Mouse (Mus musculus) stomach, postnatal 0 days (tissue): ENCODE measurements at regions not wholly inside any gene's neighbourhood (a gene's known extent, or its start where the extent isn't known, plus 50 kb on each side); places are given as distances from the start of the nearest gene placed in this dataset.

Source experiments
- CTCF ChIP-seq: IDR thresholded peaks from 2 replicates; pipeline ENCODE4 v1.5.1; 2016; ENCODE audit warnings: antibody characterized with exemption, low read depth, mild to moderate bottlenecking, moderate library complexity
- EP300 ChIP-seq: optimal IDR thresholded peaks from 2 replicates; pipeline ENCODE3; 2016; ENCODE audit warnings: antibody characterized with exemption

DNA sequence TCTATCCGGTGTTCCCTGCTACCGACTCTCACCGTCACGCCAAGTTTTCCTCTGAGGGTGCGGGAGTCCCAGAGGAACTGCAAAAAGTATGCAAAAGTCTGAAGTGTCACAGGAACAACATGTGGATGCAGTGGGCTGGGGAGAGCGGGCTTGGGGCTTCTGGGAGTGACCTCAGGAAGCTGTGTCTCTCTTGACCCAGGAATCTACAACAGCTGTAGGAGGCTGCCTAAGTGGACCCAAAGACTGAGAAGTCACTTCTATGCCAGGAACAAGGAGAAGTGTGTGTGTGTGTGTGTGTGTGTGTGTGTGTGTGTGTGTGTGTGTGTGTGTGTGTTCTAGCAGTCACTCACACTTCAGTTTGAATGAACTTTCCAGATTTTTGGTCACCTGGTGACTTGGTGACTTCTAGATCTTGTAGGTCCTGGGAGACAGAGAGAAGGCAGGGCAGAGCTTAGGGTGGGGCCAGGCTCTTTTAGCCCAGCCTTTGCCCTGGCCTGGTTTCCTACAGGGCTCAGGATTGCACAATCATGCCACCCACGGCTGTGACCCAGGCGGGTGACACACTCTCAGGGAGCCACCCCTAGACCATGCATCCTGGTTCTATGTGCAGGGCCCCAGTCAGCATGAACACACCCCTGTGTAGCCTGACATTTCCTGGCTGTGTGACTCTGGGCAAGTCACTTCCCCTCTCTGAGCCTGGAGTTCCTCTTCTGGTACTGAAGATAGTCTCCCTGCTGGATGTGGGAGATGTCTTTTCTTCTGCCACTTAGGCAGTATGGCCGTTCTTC, 70.2 kb upstream of the Tmem189 start:
- TF ChIP-seq CTCF (no peak), EP300 (no peak)
